Mouse (Mus musculus) lung, adult 2 months (tissue): ENCODE data around the gene Selenbp2. TPM values are rescaled to one million over a fixed set of nuclear protein-coding genes. Genes with fewer than 3 reads are reported as not detected.
A peak's percentile ranks its signal among the peaks of the same experiment; 100 is the strongest.
"Not testable (repeated sequence)": the region's sequence is repeated elsewhere in the genome, so short reads cannot be mapped to it uniquely, and the experiment has no call there.

Experiments used
- DNase-seq: peaks from one replicate; pipeline ENCODE4 v3.0.0; 2022
- H3K4me1 ChIP-seq: fragments of 200-500 bp; 2 replicates; pipeline ENCODE4 v1.6.1; 2011; ENCODE audit warnings: low read length; ENCODE audit not compliant: control insufficient read depth, insufficient read depth
- H3K4me3 ChIP-seq: fragments of 200-500 bp; replicated peaks from 2 replicates; pipeline ENCODE3; 2011; ENCODE audit warnings: low read depth, mild to moderate bottlenecking, control low read depth, low read length; ENCODE audit errors: extremely low read depth
- CTCF ChIP-seq: fragments of 200-500 bp; IDR thresholded peaks from 2 replicates; pipeline ENCODE4 v1.5.1; 2011; ENCODE audit warnings: mild to moderate bottlenecking, low read length, control low read depth; ENCODE audit not compliant: insufficient read depth
- POLR2A ChIP-seq: fragments of 200-500 bp; IDR thresholded peaks from 2 replicates; pipeline ENCODE4 v1.6.1; 2011; ENCODE audit warnings: low read depth, mild to moderate bottlenecking, control low read depth, low read length, borderline replicate concordance; ENCODE audit errors: extremely low read depth
- WGBS: fragments of 180-500 bp; shearing (Covaris S2); methylation state at CpG from one replicate; pipeline ENCODE4 v1.1.7; 2018; 5-methylcytosine and 5-hydroxymethylcytosine counted together
- polyA plus RNA-seq: library from polyadenylated mRNA; depleted of rRNA; stranded (reverse); fragments of >200 nt; gene quantifications from 2 replicates; pipeline ENCODE4 v1.2.3, GENCODE M21; 2012; rRNA removed

The Selenbp2 gene
- polyA plus RNA-seq, 1 experiment, result 16.1 TPM

DNA sequence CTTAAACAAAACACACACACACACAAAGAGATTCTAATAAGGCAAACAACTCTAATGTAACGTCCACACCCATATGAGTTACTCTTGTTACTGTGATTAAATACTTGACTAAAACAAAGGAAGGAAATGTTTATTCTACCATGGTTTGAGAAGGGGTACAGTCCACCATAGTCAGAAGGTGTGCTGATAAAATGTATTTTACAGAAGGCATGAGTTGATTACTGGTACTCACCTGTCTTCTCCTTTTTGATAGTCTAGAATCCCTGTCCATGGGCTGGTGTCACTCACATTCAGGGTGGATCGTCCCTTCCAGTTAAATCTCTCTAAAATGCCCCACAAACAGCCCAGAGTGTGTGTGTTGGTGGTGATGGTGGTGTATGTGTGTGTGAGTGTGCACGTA, 9.5 kb downstream of the Selenbp2 start:
- Histone ChIP-seq H3K4me1 (no peaks in the 10 kb centered on the region), H3K4me3 (no peak overlapping the region)
- WGBS, result 60% methylated on average over 3 of the region's 3 CpGs
- TF ChIP-seq CTCF (no peak), POLR2A (no peak)
- no peak for DNase-seq

DNA sequence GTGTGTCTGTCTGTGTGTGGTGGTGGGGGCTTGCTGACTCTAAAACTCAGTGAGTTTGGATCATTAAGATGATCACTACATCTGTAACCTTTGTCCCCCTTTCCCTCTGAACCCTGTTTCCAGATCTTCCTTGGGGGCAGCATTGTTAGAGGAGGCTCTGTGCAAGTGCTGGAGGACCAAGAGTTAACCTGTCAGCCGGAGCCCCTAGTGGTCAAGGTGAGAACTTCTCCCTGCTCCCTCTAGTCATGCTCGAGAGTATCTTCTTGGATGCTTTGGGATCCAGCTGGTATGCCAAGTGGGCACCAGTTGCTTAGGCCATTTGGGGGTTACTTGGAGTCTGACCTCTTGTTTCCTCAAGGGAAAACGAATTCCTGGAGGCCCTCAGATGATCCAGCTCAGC, 10.0 kb downstream of the Selenbp2 start:
- 18% methylated on average over 3 of the region's 3 CpGs for WGBS
- H3K4me1 ChIP-seq, DNase-seq, H3K4me3 ChIP-seq: not testable (repeated sequence)
- 0 out of 2 replicates have a peak, but pooled peaks have one; percentile 22 for TF ChIP-seq CTCF

DNA sequence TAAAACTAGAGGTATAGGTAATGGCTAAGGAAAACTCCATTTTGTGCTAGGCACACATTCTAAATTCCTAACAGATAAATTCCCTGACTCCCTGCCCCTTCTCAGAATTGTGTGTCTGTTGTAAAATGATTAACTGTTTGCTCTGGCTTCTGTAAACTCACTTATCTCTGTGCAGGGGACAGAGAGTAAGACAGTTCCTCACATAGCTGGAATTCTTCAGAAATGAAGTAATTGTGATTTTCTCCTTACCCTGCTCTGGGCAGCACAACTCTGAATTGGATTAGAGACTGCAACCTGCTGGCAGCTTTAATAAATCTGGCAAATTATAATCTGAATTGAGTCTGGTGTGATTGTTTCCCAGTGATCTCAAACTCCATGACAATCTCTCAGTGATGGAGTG, 17.2 kb downstream of the Selenbp2 start:
- not testable (repeated sequence) for H3K4me1 ChIP-seq, H3K4me3 ChIP-seq, DNase-seq

DNA sequence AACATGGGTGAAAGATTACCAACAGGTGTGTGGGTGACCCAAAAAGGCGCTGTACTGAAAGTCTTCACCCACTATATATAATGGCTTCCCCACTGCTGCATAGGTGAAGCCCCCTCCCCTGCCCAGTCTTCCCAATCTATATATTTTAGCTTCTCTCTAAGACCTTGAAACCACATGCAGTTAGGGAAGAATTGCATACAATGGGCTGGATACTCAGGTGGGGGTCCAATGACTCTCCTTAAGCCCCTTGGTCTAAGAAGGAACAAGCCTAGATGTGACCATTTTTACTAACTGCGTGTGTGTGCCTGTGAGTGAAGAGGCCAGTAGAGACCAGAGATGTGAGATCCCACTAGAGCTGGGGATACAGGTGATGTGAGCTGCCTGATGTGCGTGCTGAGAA, 20.1 kb downstream of the Selenbp2 start:
- 77% methylated on average over 3 of the region's 3 CpGs for WGBS
- not testable (repeated sequence) for H3K4me1 ChIP-seq, DNase-seq, H3K4me3 ChIP-seq

DNA sequence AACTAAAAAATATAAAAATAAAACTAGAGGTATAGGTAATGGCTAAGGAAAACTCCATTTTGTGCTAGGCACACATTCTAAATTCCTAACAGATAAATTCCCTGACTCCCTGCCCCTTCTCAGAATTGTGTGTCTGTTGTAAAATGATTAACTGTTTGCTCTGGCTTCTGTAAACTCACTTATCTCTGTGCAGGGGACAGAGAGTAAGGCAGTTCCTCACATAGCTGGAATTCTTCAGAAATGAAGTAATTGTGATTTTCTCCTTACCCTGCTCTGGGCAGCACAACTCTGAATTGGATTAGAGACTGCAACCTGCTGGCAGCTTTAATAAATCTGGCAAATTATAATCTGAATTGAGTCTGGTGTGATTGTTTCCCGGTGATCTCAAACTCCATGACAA, 24.9 kb downstream of the Selenbp2 start:
- not testable (repeated sequence) for H3K4me3 ChIP-seq, DNase-seq, H3K4me1 ChIP-seq
- WGBS, result 50% methylated on average over 1 of the region's 1 CpGs

DNA sequence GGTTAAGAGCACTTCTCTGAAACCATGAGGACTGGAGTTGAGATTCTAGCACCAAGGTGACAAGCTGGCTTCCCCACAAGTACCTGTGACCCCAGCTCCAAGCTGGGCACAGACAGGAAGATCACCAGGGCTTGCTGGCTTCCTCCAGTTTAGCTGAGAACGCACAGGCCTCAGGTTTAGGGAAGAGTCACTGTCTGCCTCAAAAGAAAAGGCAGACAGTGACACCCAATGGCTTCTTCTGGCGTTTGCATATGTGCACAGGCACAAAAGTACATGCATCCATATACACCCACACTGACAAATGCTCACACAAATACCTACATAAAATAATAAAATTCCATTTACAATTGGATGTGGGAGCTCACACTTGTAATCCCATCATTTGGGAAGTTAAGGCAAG, 30.3 kb downstream of the Selenbp2 start:
- not testable (repeated sequence) for H3K4me1 ChIP-seq, H3K4me3 ChIP-seq, DNase-seq
- 29% methylated on average over 2 of the region's 2 CpGs for WGBS

DNA sequence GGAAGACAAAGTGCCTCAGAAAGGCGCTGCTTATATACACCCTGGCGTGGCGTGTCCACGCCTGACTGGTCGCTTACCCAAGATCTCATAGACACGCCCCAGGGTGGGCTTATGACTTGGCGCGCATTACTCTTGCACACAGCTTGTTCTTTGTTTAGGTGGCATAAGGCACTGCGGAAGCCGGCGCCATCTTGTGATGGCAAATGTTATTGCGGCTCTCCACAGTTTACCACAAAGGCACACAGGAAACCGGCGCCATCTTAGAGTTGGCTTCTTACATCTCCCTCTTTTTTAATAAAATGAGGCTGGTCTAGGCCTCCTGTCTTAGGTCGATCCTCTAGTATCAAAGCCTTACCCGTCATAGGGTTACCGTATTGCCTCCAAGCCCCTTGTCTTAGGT, 52.3 kb downstream of the Selenbp2 start:
- Histone ChIP-seq H3K4me1 (no peaks in the 10 kb centered on the region), H3K4me3 (no peak overlapping the region)
- 95% methylated on average over 17 of the region's 17 CpGs for WGBS
- TF ChIP-seq POLR2A (no peak), CTCF (peak; percentile 23; the same call in 1 of the 2 replicates)
- DNase-seq, result no peak

Other genes with a start within 250 kb of the Selenbp2 start
- gene Oaz3, start 249.6 kb upstream of the Selenbp2 start, polyA plus RNA-seq, result 0.18 TPM in 1 of 2 replicates, not detected in the other
- gene Celf3, start 215.3 kb upstream of the Selenbp2 start, polyA plus RNA-seq, result 1.2 and 2.1 TPM in 2 replicates
- 2.3 and 2.5 TPM in 2 replicates for gene Riiad1, start 213.2 kb upstream of the Selenbp2 start, polyA plus RNA-seq
- 7.8 and 10.8 TPM in 2 replicates for gene Snx27, start 110.8 kb upstream of the Selenbp2 start, polyA plus RNA-seq
- not detected in 2 replicates for gene Gm10972, start 50.4 kb upstream of the Selenbp2 start, polyA plus RNA-seq
- 12.8 and 22.1 TPM in 2 replicates for gene Tuft1, start 34.7 kb upstream of the Selenbp2 start, polyA plus RNA-seq
- 18.8 and 27.8 TPM in 2 replicates for gene Cgn, start 92.9 kb downstream of the Selenbp2 start, polyA plus RNA-seq
- 26.1 and 28.1 TPM in 2 replicates for gene Pogz, start 144.0 kb downstream of the Selenbp2 start, polyA plus RNA-seq
- 175 and 210 TPM in 2 replicates for gene Psmb4, start 193.4 kb downstream of the Selenbp2 start, polyA plus RNA-seq
- 865 and 921 TPM in 2 replicates for gene Selenbp1, start 239.5 kb downstream of the Selenbp2 start, polyA plus RNA-seq